Comparison of ENCODE assay signal across 8 mouse cellular contexts in genomic region chr13:100124423-100125257, GRCm38 (mm10). TPM values are rescaled to one million over a fixed set of nuclear protein-coding genes. Genes with fewer than 3 reads are reported as not detected.
DNase-seq lines count a peak whose midpoint lies in the region; ATAC-seq lines count a peak whose summit lies in the region.

Smn1 (plus strand) TSS chr13:100124852.

- H3K9me3 ChIP-seq in heart, embryonic 14.5 days (ENCODE audit: control insufficient read depth, low read length) = no peaks in the 10 kb centered on the region
- H3K9me3 ChIP-seq in liver, embryonic 13.5 days (replicated peaks) = no peaks in the 10 kb centered on the region
- no peaks in the 10 kb centered on the region for H3K9me3 ChIP-seq in stomach, embryonic 16.5 days (replicated peaks; ENCODE audit: control insufficient read depth, low read length)

- peak within 1 kb of the TSS; percentile 81 for H3K9ac ChIP-seq in heart, embryonic 14.5 days (ENCODE audit: low read length)
- peak within 1 kb of the TSS; percentile 79 for H3K9ac ChIP-seq in liver, embryonic 13.5 days
- peak within 1 kb of the TSS; percentile 81 for H3K9ac ChIP-seq in stomach, embryonic 16.5 days (ENCODE audit: low read length)

- H3K4me1 ChIP-seq in heart, embryonic 14.5 days (ENCODE audit: control insufficient read depth in 2 of 2, insufficient read depth in 2 of 2, low read length in 2 of 2) = peaks cover 0 to 8% of the 10 kb centered on the region in 2 experiments; a peak in 2 of 4 replicates
- H3K4me1 ChIP-seq in liver, embryonic 13.5 days (replicated peaks) = peaks cover 19% of the 10 kb centered on the region
- H3K4me1 ChIP-seq in stomach, embryonic 16.5 days (ENCODE audit: control insufficient read depth, insufficient read depth, low read length) = peaks cover 11% of the 10 kb centered on the region

- no peak within 1 kb of the TSS for H3K27ac ChIP-seq in heart, embryonic 14.5 days (replicated peaks in 1 of 2; ENCODE audit: control insufficient read depth in 1 of 2, insufficient read depth in 1 of 2, low read depth in 2 of 2, low read length in 2 of 2)
- 0 out of 2 replicates have a peak within 1 kb of the TSS, but pooled peaks have one; percentile 10 for H3K27ac ChIP-seq in liver, embryonic 13.5 days
- no peak within 1 kb of the TSS for H3K27ac ChIP-seq in stomach, embryonic 16.5 days (ENCODE audit: low read length)

- peak; percentile 71 for DNase-seq in c-Kit-negative CD71-positive TER-119-positive erythroid progenitor cells, embryonic 14.5 days (ENCODE audit: low read depth, low spot score)
- DNase-seq in fibroblast of lung, adult 2 months (ENCODE audit: low read depth) = peak; percentile 69
- peak; percentile 95 for DNase-seq in kidney, postnatal 14 days
- DNase-seq in liver, embryonic 13.5 days = peak; percentile 84
- DNase-seq in neural tube, embryonic 10.5 days (ENCODE audit: extremely low spot score, low spot score) = peak; percentile 92

- peaks cover 29% of the 10 kb centered on the region for H3K36me3 ChIP-seq in heart, embryonic 14.5 days (ENCODE audit: control insufficient read depth, insufficient read depth, low read length)
- peaks cover 30% of the 10 kb centered on the region for H3K36me3 ChIP-seq in liver, embryonic 13.5 days
- no peaks in the 10 kb centered on the region for H3K36me3 ChIP-seq in stomach, embryonic 16.5 days (ENCODE audit: control insufficient read depth, insufficient read depth, low read length)

- H3K4me2 ChIP-seq in heart, embryonic 14.5 days (ENCODE audit: low read length) = peak within 1 kb of the TSS; percentile 97
- H3K4me2 ChIP-seq in liver, embryonic 13.5 days = peak within 1 kb of the TSS; percentile 76
- H3K4me2 ChIP-seq in stomach, embryonic 16.5 days (ENCODE audit: low read depth, low read length) = peak within 1 kb of the TSS; percentile 94

- peak within 1 kb of the TSS; percentile 69 to 81 for H3K4me3 ChIP-seq in heart, embryonic 14.5 days (ENCODE audit: control insufficient read depth in 1 of 2, insufficient read depth in 1 of 2, low read depth in 1 of 2, low read length in 2 of 2)
- peak within 1 kb of the TSS; percentile 92 for H3K4me3 ChIP-seq in liver, embryonic 13.5 days (replicated peaks)
- H3K4me3 ChIP-seq in stomach, embryonic 16.5 days (replicated peaks; ENCODE audit: low read length) = peak within 1 kb of the TSS; percentile 74

- H3K27me3 ChIP-seq in heart, embryonic 14.5 days (ENCODE audit: control insufficient read depth, insufficient read depth, low read length) = no peaks in the 10 kb centered on the region; the same call in 1 of the 2 replicates
- no peaks in the 10 kb centered on the region for H3K27me3 ChIP-seq in liver, embryonic 13.5 days
- no peaks in the 10 kb centered on the region for H3K27me3 ChIP-seq in stomach, embryonic 16.5 days (ENCODE audit: control insufficient read depth, insufficient read depth, low read length)

- peak; percentile 97 for ATAC-seq in CD4-positive, CD25-positive, alpha-beta regulatory T cell, adult 4 months
- peak; percentile 93 for ATAC-seq in heart, embryonic 14.5 days (ENCODE audit: insufficient number of reproducible peaks, insufficient read depth, low FRiP score, low read depth)
- peak; percentile 95 for ATAC-seq in liver, embryonic 13.5 days (ENCODE audit: low read depth)
- peak; percentile 97 for ATAC-seq in stomach, embryonic 16.5 days (ENCODE audit: insufficient read depth, low FRiP score)

- WGBS in heart, embryonic 14.5 days = 4% methylated on average over 42 of the region's 42 CpGs
- WGBS in liver, embryonic 13.5 days (ENCODE audit: insufficient replicate concordance) = 4% methylated on average over 42 of the region's 42 CpGs
- WGBS in stomach, embryonic 16.5 days = 4% methylated on average over 42 of the region's 42 CpGs

RNA-seq across cellular contexts. Expression of gene Smn1, which starts in this region (rescaled TPM):
- polyA plus RNA-seq in CD4-positive, CD25-positive, alpha-beta regulatory T cell, adult 4 months (2017; shearing (Covaris generic)) = 10 to 100 TPM; 36.4 to 36.6 TPM
- polyA plus RNA-seq in heart, embryonic 14.5 days (2014; fragmentation: Nextera tagmentation; extraction: Ambion mirVana) = 29.5 and 32.9 TPM in 2 replicates
- 31.7 and 33.7 TPM in 2 replicates for polyA plus RNA-seq in liver, embryonic 13.5 days (2015; fragmentation: Nextera tagmentation; extraction: Ambion mirVana)
- polyA plus RNA-seq in stomach, embryonic 16.5 days (2015; fragmentation: Nextera tagmentation; extraction: Ambion mirVana) = 36.6 and 39.3 TPM in 2 replicates
